Mouse (Mus musculus): ENCODE results near the gene Cklf. TPM values are rescaled to one million over a fixed set of nuclear protein-coding genes. Genes with fewer than 3 reads are reported as not detected.

The Cklf gene
- polyA plus RNA-seq, 1 experiment from 2014 or later: 35.7 TPM

Other genes with a start within 250 kb of the Cklf start
- gene Cdh5, start 149.2 kb upstream of the Cklf start, polyA plus RNA-seq (2015; fragmentation: Nextera tagmentation; extraction: Ambion mirVana): 16.4 and 16.7 TPM in 2 replicates
- 7.1 and 7.4 TPM in 2 replicates for gene Bean1, start 80.4 kb upstream of the Cklf start, polyA plus RNA-seq (2015; fragmentation: Nextera tagmentation; extraction: Ambion mirVana)
- 48.2 and 49.6 TPM in 2 replicates for gene Tk2, start 2.3 kb upstream of the Cklf start, polyA plus RNA-seq (2015; fragmentation: Nextera tagmentation; extraction: Ambion mirVana)
- not detected in 2 replicates for gene Cmtm2a, start 42.3 kb downstream of the Cklf start, polyA plus RNA-seq (2015; fragmentation: Nextera tagmentation; extraction: Ambion mirVana)
- gene Gm45711, start 59.2 kb downstream of the Cklf start, polyA plus RNA-seq (2015; fragmentation: Nextera tagmentation; extraction: Ambion mirVana): not detected in 2 replicates
- not detected in 2 replicates for gene Cmtm1, start 59.3 kb downstream of the Cklf start, polyA plus RNA-seq (2015; fragmentation: Nextera tagmentation; extraction: Ambion mirVana)
- gene Gm11020, start 70.7 kb downstream of the Cklf start, polyA plus RNA-seq (2015; fragmentation: Nextera tagmentation; extraction: Ambion mirVana): not detected in 2 replicates
- not detected in 2 replicates for gene Cmtm2b, start 71.4 kb downstream of the Cklf start, polyA plus RNA-seq (2015; fragmentation: Nextera tagmentation; extraction: Ambion mirVana)
- 39.5 and 44.1 TPM in 2 replicates for gene Cmtm3, start 88.5 kb downstream of the Cklf start, polyA plus RNA-seq (2015; fragmentation: Nextera tagmentation; extraction: Ambion mirVana)
- 2.7 TPM in 2 replicates for gene Cmtm4, start 144.9 kb downstream of the Cklf start, polyA plus RNA-seq (2015; fragmentation: Nextera tagmentation; extraction: Ambion mirVana)
- gene Dync1li2, start 192.2 kb downstream of the Cklf start, polyA plus RNA-seq (2015; fragmentation: Nextera tagmentation; extraction: Ambion mirVana): 106 and 109 TPM in 2 replicates

Data from hindbrain, embryonic 15.5 days (tissue).